Mouse (Mus musculus) retina, postnatal 1 day (tissue): ENCODE results near the gene Syn1.

ENCODE experiments used
- DNase-seq: peaks from one replicate; pipeline ENCODE4 v3.0.0-alpha.2; 2012

The Syn1 gene

GRCm38 (mm10) chrX:20862105-20863065 is 58.4 kb downstream of the Syn1 start:
- peak; percentile 56 for DNase-seq

- no peak for DNase-seq
Observed at GRCm38 (mm10) chrX:20861453-20862104, 59.2 kb downstream of the Syn1 start.

GRCm38 (mm10) chrX:20853794-20854193 is 67.0 kb downstream of the Syn1 start:
- no peak for DNase-seq

GRCm38 (mm10) chrX:20848256-20848984 is 72.4 kb downstream of the Syn1 start:
- peak; percentile 99 for DNase-seq

DNA sequence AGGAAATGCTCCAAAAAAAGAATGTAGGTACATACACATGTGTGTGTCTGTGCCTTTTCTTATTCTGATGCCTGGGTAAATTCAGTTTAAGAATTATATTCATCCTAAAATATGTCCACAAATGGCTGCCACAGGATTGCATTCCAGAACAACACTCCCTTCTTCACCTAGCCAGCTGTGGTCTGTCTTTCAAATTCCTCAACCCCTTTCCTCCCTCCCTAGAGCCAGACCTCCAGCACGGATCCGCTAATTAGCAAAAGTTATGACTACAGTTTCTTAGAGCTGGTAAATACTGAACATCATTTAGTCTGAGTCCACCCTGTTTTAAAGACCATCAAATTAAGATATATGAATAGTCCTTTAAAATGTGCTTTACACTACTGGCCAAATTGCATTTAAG is 73.0 kb downstream of the Syn1 start:
- no peak for DNase-seq

DNA sequence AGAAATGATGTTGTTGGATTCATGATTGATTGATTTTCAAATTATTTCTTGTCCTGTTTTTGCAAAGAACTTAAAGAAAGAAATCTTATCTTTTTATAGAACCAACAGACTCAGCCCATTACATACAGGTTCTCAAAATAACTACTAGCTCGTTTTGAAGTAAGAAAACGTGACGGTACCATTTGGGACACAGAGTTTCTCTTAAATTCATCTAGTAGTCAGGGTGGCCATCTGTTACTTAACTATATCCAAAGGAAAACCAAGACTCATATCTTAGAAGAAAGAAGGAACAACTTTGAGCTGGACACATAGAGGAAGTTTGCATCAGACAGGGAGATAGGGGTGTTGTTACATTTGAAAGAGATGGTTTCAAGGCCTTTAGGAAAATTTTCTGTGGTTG is 73.6 kb downstream of the Syn1 start:
- DNase-seq, result no peak

DNA sequence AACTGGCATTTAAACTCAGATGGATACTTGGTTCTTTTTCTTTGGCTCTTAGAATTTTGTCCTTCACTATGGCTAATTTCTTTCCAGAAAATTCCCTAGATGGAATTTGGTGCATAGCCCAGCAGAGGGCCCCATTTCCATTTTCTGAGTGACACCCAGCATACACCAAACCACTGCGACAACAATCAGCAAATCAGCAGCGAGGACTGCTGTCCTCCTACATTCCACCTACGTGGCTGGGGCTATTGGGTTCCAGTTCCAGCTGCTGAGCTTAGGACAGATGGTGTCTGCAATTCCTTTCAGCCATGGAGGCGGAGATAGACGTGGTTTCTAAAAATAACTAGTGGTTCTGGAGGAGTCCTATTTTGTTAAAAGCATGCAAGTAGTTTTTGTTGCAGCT is 91.9 kb downstream of the Syn1 start:
- peak; percentile 71 for DNase-seq

DNA sequence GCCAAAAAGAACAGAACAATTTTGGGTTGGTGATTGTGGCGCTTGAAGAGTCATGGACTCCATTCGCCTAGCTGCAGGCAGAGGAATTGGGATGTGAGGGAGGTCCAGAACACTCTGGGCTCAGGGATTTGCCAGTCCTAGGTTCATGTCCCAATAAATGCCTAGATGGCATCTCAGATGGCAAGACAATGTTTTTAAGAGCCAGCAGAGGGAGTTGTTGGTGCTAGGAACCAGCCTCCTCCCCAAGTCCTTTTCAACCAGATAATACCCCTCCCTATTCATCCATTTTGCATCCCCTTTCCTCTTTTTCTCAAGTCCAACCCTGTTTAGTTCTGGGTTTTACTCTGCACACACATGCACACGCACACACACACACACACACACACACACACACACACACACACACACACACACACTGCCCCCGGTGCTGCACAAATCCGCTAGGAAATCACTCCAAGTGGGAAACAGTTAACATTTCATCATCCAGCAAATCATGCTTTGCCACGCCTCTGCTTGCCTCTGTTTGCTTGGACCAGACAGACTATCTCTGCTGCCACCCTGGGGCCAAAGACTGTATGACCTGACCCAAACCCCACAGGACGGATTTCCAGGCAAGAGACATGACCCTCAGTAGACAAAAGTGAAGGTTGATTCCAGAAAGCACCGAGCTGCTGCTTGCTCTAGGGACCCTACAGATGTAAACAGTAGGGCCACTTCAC is 100.9 kb downstream of the Syn1 start:
- DNase-seq, result peak; percentile 75

DNA sequence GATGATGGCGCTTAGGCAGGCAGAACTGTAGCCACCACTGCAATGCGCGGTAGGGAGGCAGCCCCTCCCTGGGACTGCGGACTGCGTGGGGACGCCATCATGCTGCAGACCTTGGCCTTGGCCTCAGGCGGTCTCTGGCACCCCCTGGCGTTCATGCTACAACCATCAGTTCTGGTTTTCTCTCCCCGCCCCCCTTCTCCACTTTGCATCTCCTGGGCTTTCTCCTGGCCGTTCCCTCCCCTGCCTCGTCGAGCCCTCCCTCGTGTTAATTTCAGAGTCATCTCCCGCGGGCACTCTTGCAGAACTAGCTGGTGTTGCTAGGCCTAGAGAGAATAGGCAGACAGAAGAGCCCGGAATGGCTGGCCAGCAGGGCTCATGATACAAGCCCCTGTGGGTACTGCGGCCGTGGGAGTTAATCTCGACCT is 101.6 kb downstream of the Syn1 start:
- peak; percentile 88 for DNase-seq

DNA sequence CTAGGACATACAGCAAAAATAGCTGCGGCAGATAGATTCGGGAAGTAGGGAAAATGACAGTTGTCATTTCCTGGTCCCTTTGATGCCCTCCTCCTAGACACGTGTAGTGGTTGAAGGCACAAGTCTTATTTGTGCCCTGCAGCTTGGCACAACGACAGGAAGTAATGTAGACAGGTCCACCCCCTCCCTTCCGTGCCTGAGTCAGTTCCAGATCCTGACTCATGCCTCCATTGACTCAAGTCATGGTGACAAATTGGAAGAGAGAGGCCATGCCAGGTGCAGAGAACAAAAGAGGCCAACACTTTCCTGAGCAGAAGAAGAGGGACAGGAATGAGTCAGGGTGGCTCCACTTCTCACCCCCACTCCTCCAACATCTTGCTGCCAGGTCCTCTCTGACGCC is 103.8 kb downstream of the Syn1 start:
- no peak for DNase-seq
